Mouse (Mus musculus) forebrain, embryonic 10.5 days (tissue): ENCODE data around the gene Sla2. TPM values are rescaled to one million over a fixed set of nuclear protein-coding genes. Genes with fewer than 3 reads are reported as not detected.
"Not testable (repeated sequence)": the region's sequence is repeated elsewhere in the genome, so short reads cannot be mapped to it uniquely, and the experiment has no call there.

ENCODE experiments used
- DNase-seq: peaks from one replicate; pipeline ENCODE4 v3.0.0-alpha.2; 2017; ENCODE audit warnings: low spot score; ENCODE audit errors: extremely low spot score
- H3K27ac ChIP-seq: fragments of 300-500 bp; sonication (generic); 2 replicates; pipeline ENCODE4 v1.5.1; 2016; ENCODE audit warnings: mild to moderate bottlenecking
- H3K27me3 ChIP-seq: fragments of 300-500 bp; sonication (generic); 2 replicates; pipeline ENCODE4 v1.6.1; 2016; ENCODE audit warnings: mild to moderate bottlenecking; ENCODE audit not compliant: poor library complexity, severe bottlenecking
- H3K36me3 ChIP-seq: fragments of 300-500 bp; sonication (generic); replicated peaks from 2 replicates; pipeline ENCODE4 v1.6.1; 2016; ENCODE audit warnings: mild to moderate bottlenecking, moderate library complexity
- H3K4me1 ChIP-seq: fragments of 300-500 bp; sonication (generic); 2 replicates; pipeline ENCODE4 v1.6.1; 2016
- H3K4me3 ChIP-seq: fragments of 300-500 bp; sonication (generic); 2 replicates; pipeline ENCODE4 v1.5.1; 2016; ENCODE audit warnings: mild to moderate bottlenecking, moderate library complexity
- H3K9me3 ChIP-seq: fragments of 300-500 bp; sonication (generic); 2 replicates; pipeline ENCODE4 v1.6.1; 2016; ENCODE audit warnings: mild to moderate bottlenecking, moderate library complexity
- WGBS: fragments of 180-500 bp; shearing (Covaris S2); methylation state at CpG from one replicate; pipeline ENCODE4 v1.1.7; 2016; 5-methylcytosine and 5-hydroxymethylcytosine counted together
- polyA plus RNA-seq: library from polyadenylated mRNA; unstranded; fragments of >200 nt; fragmentation: Nextera tagmentation; extraction: Ambion mirVana; gene quantifications from 2 replicates; pipeline ENCODE4 v1.2.1, GENCODE M21; 2016

The Sla2 gene
- polyA plus RNA-seq, 1 experiment from 2014 or later: 0.94 TPM

DNA sequence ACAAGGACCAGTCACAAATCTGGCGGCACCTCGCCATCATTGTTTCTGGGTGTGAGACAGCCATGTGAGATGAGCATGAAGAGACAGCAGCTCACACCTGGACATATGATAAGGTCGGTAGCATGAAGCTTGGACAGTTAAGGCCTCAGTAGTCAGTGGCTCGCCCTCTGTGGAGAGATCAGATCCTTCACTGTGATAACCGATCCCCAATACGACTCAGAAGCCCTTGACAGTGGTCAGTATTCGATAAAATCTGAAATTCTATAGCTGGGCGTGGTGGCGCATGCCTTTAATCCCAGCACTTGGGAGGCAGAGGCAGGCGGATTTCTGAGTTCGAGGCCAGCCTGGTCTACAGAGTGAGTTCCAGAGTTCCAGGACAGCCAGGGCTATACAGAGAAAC, 32.2 kb upstream of the Sla2 start:
- not testable (repeated sequence) for H3K4me1 ChIP-seq, DNase-seq, H3K4me3 ChIP-seq, H3K36me3 ChIP-seq, H3K9me3 ChIP-seq, H3K27ac ChIP-seq, H3K27me3 ChIP-seq
- 93% methylated on average over 11 of the region's 11 CpGs for WGBS

DNA sequence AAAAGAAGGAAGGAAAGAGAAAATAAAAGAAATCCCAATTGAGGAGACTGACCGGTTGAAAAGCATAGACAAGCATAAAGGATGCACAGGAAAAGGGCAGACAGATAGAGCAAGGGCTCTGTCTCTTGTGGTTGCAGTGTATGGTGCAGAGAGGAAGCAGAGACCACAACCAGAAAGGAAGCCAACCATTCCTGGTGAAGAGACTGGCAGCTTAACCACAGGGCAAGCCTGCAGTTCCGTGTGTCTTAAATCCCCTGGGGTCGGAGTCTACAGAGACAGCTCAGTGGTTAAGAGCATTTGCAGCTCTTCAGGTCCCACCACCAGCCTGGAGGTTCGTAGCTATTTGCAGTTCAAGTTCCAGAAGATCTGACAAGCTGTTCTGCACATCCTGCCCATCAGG, 31.6 kb upstream of the Sla2 start:
- DNase-seq: no peak
- no peaks in the 10 kb centered on the region for H3K9me3 ChIP-seq
- H3K4me3 ChIP-seq: no peak overlapping the region
- no peak overlapping the region for H3K27ac ChIP-seq
- H3K27me3 ChIP-seq: no peaks in the 10 kb centered on the region
- no peaks in the 10 kb centered on the region for H3K36me3 ChIP-seq
- WGBS: 74% methylated on average over 4 of the region's 4 CpGs
- no peaks in the 10 kb centered on the region for H3K4me1 ChIP-seq

GRCm38 (mm10) chr2:156916419-156917125, 29.6 kb upstream of the Sla2 start:
- H3K9me3 ChIP-seq: no peaks in the 10 kb centered on the region
- no peaks in the 10 kb centered on the region for H3K4me1 ChIP-seq
- H3K4me3 ChIP-seq: no peak overlapping the region
- WGBS: 87% methylated on average over 3 of the region's 3 CpGs
- H3K27me3 ChIP-seq: no peaks in the 10 kb centered on the region
- no peak for DNase-seq
- no peak overlapping the region for H3K27ac ChIP-seq
- H3K36me3 ChIP-seq: no peaks in the 10 kb centered on the region

- 75% methylated on average over 3 of the region's 3 CpGs for WGBS
- Histone ChIP-seq H3K4me3 (no peak overlapping the region), H3K36me3 (no peaks in the 10 kb centered on the region), H3K27me3 (no peaks in the 10 kb centered on the region), H3K27ac (no peak overlapping the region), H3K4me1 (no peaks in the 10 kb centered on the region), H3K9me3 (no peaks in the 10 kb centered on the region)
- no peak for DNase-seq
Observed at GRCm38 (mm10) chr2:156915559-156915958, 28.6 kb upstream of the Sla2 start.

- DNase-seq: no peak
- Histone ChIP-seq H3K9me3 (no peaks in the 10 kb centered on the region), H3K4me3 (no peak overlapping the region), H3K4me1 (no peaks in the 10 kb centered on the region), H3K27me3 (no peaks in the 10 kb centered on the region), H3K36me3 (no peaks in the 10 kb centered on the region), H3K27ac (no peak overlapping the region)
- WGBS: 88% methylated on average over 5 of the region's 5 CpGs
Observed at GRCm38 (mm10) chr2:156913191-156913590, 26.2 kb upstream of the Sla2 start.

- DNase-seq, H3K27me3 ChIP-seq, H3K4me1 ChIP-seq, H3K9me3 ChIP-seq, H3K36me3 ChIP-seq, H3K27ac ChIP-seq, H3K4me3 ChIP-seq: not testable (repeated sequence)
- WGBS: 48% methylated on average over 4 of the region's 4 CpGs
Observed at GRCm38 (mm10) chr2:156905931-156906330, 18.9 kb upstream of the Sla2 start.

GRCm38 (mm10) chr2:156904976-156905717, 18.2 kb upstream of the Sla2 start:
- Histone ChIP-seq H3K9me3 (no peaks in the 10 kb centered on the region), H3K36me3 (no peaks in the 10 kb centered on the region), H3K4me3 (no peak overlapping the region), H3K4me1 (peaks cover 6% of the 10 kb centered on the region; the same call in 1 of the 2 replicates), H3K27ac (no peak overlapping the region), H3K27me3 (no peaks in the 10 kb centered on the region)
- DNase-seq: peak; percentile 35
- WGBS: 30% methylated on average over 6 of the region's 6 CpGs

GRCm38 (mm10) chr2:156903367-156903766, 16.4 kb upstream of the Sla2 start:
- Histone ChIP-seq H3K27ac (no peak overlapping the region), H3K36me3 (no peaks in the 10 kb centered on the region), H3K4me1 (peaks cover 6% of the 10 kb centered on the region; the same call in 1 of the 2 replicates), H3K27me3 (no peaks in the 10 kb centered on the region), H3K4me3 (no peak overlapping the region), H3K9me3 (no peaks in the 10 kb centered on the region)
- 24% methylated on average over 2 of the region's 2 CpGs for WGBS
- no peak for DNase-seq

DNA sequence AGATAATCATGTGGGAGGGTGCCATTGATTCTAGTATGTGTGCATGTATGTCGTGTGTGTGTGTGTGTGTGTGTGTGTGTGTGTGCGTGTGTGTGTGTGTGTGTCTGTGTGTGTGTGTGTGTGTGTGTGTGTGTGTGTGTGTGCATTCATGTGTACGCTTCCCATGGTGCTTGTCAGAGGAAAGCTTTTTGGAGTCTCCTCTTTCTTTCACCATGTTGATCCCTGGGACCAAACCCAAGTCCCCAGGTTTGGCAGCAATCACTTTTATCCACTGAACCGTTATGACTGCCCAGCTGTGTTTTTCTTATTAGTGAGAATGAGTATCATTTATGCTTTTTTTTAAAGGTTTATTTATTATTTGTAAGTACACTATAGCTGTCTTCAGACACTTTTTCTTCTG, 15.4 kb upstream of the Sla2 start:
- not testable (repeated sequence) for H3K27ac ChIP-seq, H3K36me3 ChIP-seq, DNase-seq, H3K9me3 ChIP-seq, H3K4me3 ChIP-seq, H3K4me1 ChIP-seq, H3K27me3 ChIP-seq
- WGBS: 85% methylated on average over 4 of the region's 4 CpGs

GRCm38 (mm10) chr2:156901883-156902282, 14.9 kb upstream of the Sla2 start:
- H3K36me3 ChIP-seq: no peaks in the 10 kb centered on the region
- WGBS: 90% methylated on average over 6 of the region's 6 CpGs
- no peaks in the 10 kb centered on the region for H3K27me3 ChIP-seq
- DNase-seq: no peak
- H3K27ac ChIP-seq: no peak overlapping the region
- H3K4me3 ChIP-seq: no peak overlapping the region
- H3K9me3 ChIP-seq: no peaks in the 10 kb centered on the region
- H3K4me1 ChIP-seq: peaks cover 6% of the 10 kb centered on the region; the same call in 1 of the 2 replicates

GRCm38 (mm10) chr2:156901344-156901743, 14.4 kb upstream of the Sla2 start:
- Histone ChIP-seq H3K4me3 (no peak overlapping the region), H3K27ac (no peak overlapping the region), H3K36me3 (no peaks in the 10 kb centered on the region), H3K9me3 (no peaks in the 10 kb centered on the region), H3K4me1 (peaks cover 6% of the 10 kb centered on the region; the same call in 1 of the 2 replicates), H3K27me3 (no peaks in the 10 kb centered on the region)
- 72% methylated on average over 2 of the region's 2 CpGs for WGBS
- no peak for DNase-seq

- WGBS: 85% methylated on average over 4 of the region's 4 CpGs
- no peak for DNase-seq
- H3K27me3 ChIP-seq: no peaks in the 10 kb centered on the region
- H3K9me3 ChIP-seq: no peaks in the 10 kb centered on the region
- no peak overlapping the region for H3K27ac ChIP-seq
- no peaks in the 10 kb centered on the region for H3K36me3 ChIP-seq
- H3K4me1 ChIP-seq: no peaks in the 10 kb centered on the region
- H3K4me3 ChIP-seq: no peak overlapping the region
Observed at GRCm38 (mm10) chr2:156899184-156899583, 12.2 kb upstream of the Sla2 start.

- H3K36me3 ChIP-seq: no peaks in the 10 kb centered on the region
- H3K4me3 ChIP-seq: no peak overlapping the region
- no peak overlapping the region for H3K27ac ChIP-seq
- DNase-seq: no peak
- no peaks in the 10 kb centered on the region for H3K27me3 ChIP-seq
- WGBS: 81% methylated on average over 4 of the region's 4 CpGs
- no peaks in the 10 kb centered on the region for H3K4me1 ChIP-seq
- no peaks in the 10 kb centered on the region for H3K9me3 ChIP-seq
Observed at GRCm38 (mm10) chr2:156898374-156898773, 11.4 kb upstream of the Sla2 start.
